Comparison of ENCODE assay signal across 19 mouse cellular contexts in the genomic region with DNA sequence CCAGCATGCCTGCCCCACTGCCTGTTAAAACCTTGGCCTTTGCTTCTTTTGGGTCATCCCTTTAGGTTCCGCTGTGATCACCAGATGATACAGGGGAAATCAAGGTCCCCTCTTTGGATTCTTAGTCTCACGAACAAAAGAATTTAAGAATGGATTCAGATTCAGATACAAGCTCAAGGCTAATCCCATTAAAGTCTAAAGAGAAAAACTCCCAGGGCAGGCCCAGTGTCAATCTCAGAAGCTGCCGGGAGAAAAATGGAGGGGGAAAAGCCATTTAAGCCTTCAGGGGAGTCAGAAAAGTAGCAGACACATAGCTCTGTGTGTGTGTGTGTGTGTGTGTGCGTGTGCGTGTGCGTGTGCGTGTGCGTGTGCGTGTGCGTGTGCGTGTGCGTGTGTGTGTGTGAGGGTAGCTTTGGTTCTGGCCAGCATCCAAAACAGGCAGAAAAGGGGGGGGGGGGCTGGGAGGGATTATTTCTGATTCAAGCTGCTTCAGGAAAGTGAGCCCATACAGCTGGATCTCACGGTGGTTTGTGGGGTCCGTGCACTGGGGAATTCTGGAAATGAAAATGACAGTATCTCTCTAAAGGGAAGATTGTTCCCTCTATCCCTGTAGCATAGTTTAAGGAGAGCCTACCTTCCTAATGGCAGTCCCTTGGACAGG. TPM values are rescaled to one million over a fixed set of nuclear protein-coding genes. Genes with fewer than 3 reads are reported as not detected.
A peak's percentile ranks its signal among the peaks of the same experiment; 100 is the strongest.
DNase-seq lines count a peak whose midpoint lies in the region; ATAC-seq lines count a peak whose summit lies in the region.
"Had no signal": no experiment of that assay in that cellular context is flagged by ENCODE, and none has a peak within 500 bp of the region (broad histone marks: within the 10 kb centered on the region; RNA-seq: fewer than 3 reads in every experiment).

No protein-coding gene starts in this region.

- no peaks in the 10 kb centered on the region for H3K9me3 ChIP-seq in kidney, embryonic 14.5 days (ENCODE audit: control insufficient read depth, low read length)
- no peaks in the 10 kb centered on the region for H3K9me3 ChIP-seq in midbrain, embryonic 11.5 days (ENCODE audit: control insufficient read depth, low read length)
- H3K9me3 ChIP-seq in midbrain, embryonic 15.5 days: no peaks in the 10 kb centered on the region
- H3K9me3 ChIP-seq in midbrain, embryonic 13.5 days: no peaks in the 10 kb centered on the region
- H3K9me3 ChIP-seq: embryonic facial prominence, embryonic 10.5 days; heart, embryonic 15.5 days; hindbrain, embryonic 13.5 days had no signal

- no peak overlapping the region for H3K4me2 ChIP-seq in kidney, embryonic 14.5 days (replicated peaks; ENCODE audit: low read depth, low read length)
- no peak overlapping the region for H3K4me2 ChIP-seq in midbrain, embryonic 11.5 days
- H3K4me2 ChIP-seq in midbrain, embryonic 15.5 days: no peak overlapping the region
- H3K4me2 ChIP-seq in midbrain, embryonic 13.5 days (replicated peaks): no peak overlapping the region
- H3K4me2 ChIP-seq: heart, embryonic 11.5 days; heart, embryonic 15.5 days; hindbrain, embryonic 13.5 days had no signal

- WGBS in kidney, embryonic 14.5 days: 79% methylated on average over 14 of the region's 14 CpGs
- WGBS in midbrain, embryonic 11.5 days: 49% methylated on average over 14 of the region's 14 CpGs
- 33% methylated on average over 12 of the region's 14 CpGs for WGBS in midbrain, embryonic 15.5 days
- WGBS in midbrain, embryonic 13.5 days: 38% methylated on average over 14 of the region's 14 CpGs

- no peak for ATAC-seq in kidney, embryonic 14.5 days (ENCODE audit: low FRiP score, low TSS enrichment)
- peak; percentile 65 for ATAC-seq in midbrain, embryonic 11.5 days (ENCODE audit: low FRiP score)
- no peak for ATAC-seq in midbrain, embryonic 15.5 days (replicated peaks)
- peak; percentile 24 for ATAC-seq in midbrain, embryonic 13.5 days
- ATAC-seq: forebrain, embryonic 16.5 days had no signal

- no peak overlapping the region for H3K4me3 ChIP-seq in kidney, embryonic 14.5 days (ENCODE audit: low read length)
- no peak overlapping the region for H3K4me3 ChIP-seq in midbrain, embryonic 11.5 days (ENCODE audit: low read depth, low read length)
- no peak overlapping the region for H3K4me3 ChIP-seq in midbrain, embryonic 15.5 days
- no peak overlapping the region for H3K4me3 ChIP-seq in midbrain, embryonic 13.5 days (replicated peaks)
- H3K4me3 ChIP-seq: embryonic facial prominence, embryonic 10.5 days; heart, adult 2 months; heart, embryonic 15.5 days; hindbrain, embryonic 13.5 days had no signal

- H3K36me3 ChIP-seq in kidney, embryonic 14.5 days (ENCODE audit: control insufficient read depth, insufficient read depth, low read length): no peaks in the 10 kb centered on the region
- no peaks in the 10 kb centered on the region for H3K36me3 ChIP-seq in midbrain, embryonic 11.5 days (ENCODE audit: control insufficient read depth, insufficient read depth, low read length)
- H3K36me3 ChIP-seq in midbrain, embryonic 15.5 days (replicated peaks): no peaks in the 10 kb centered on the region
- no peaks in the 10 kb centered on the region for H3K36me3 ChIP-seq in midbrain, embryonic 13.5 days
- H3K36me3 ChIP-seq: embryonic facial prominence, embryonic 10.5 days; heart, embryonic 15.5 days; hindbrain, embryonic 13.5 days had no signal

- H3K4me1 ChIP-seq in kidney, embryonic 14.5 days (ENCODE audit: control insufficient read depth, insufficient read depth, low read length): peaks cover 36% of the 10 kb centered on the region
- peaks cover 9% of the 10 kb centered on the region for H3K4me1 ChIP-seq in midbrain, embryonic 11.5 days (ENCODE audit: control insufficient read depth, insufficient read depth, low read length)
- H3K4me1 ChIP-seq in midbrain, embryonic 15.5 days: peaks cover 19% of the 10 kb centered on the region
- H3K4me1 ChIP-seq in midbrain, embryonic 13.5 days (replicated peaks): peaks cover 31% of the 10 kb centered on the region

- no peak for DNase-seq in kidney, postnatal 10 days
- peak; percentile 91 for DNase-seq in midbrain, embryonic 11.5 days (ENCODE audit: low spot score, missing footprints)
- DNase-seq in retina, postnatal 7 days (ENCODE audit: low read depth, low spot score): peak; percentile 57
- no peak for DNase-seq in ovary, postnatal 36 days (ENCODE audit: low spot score)
- DNase-seq: adrenal gland, adult 2 months; adrenal gland, postnatal 25 days; cerebellum, adult 2 months; cerebellum, postnatal 10 days; gastrocnemius, postnatal 14 days; heart, adult 2 months; heart, postnatal 14 days had no signal

- no peaks in the 10 kb centered on the region; the same call in 1 of the 2 replicates for H3K27me3 ChIP-seq in kidney, embryonic 14.5 days (ENCODE audit: control insufficient read depth, insufficient read depth, low read length)
- peaks cover 79% of the 10 kb centered on the region for H3K27me3 ChIP-seq in midbrain, embryonic 11.5 days (ENCODE audit: control insufficient read depth, insufficient read depth, low read length)
- peaks cover 35% of the 10 kb centered on the region for H3K27me3 ChIP-seq in midbrain, embryonic 15.5 days (replicated peaks)
- H3K27me3 ChIP-seq in midbrain, embryonic 13.5 days: peaks cover 82% of the 10 kb centered on the region

- peak overlapping the region; percentile 3; the same call in 1 of the 2 replicates for H3K27ac ChIP-seq in kidney, embryonic 14.5 days (ENCODE audit: low read depth, low read length)
- H3K27ac ChIP-seq in midbrain, embryonic 11.5 days (ENCODE audit: low read depth, low read length): no peak overlapping the region
- no peak overlapping the region for H3K27ac ChIP-seq in midbrain, embryonic 15.5 days
- peak overlapping the region; percentile 67 for H3K27ac ChIP-seq in midbrain, embryonic 13.5 days
- H3K27ac ChIP-seq: embryonic facial prominence, embryonic 10.5 days; heart, adult 2 months; heart, embryonic 15.5 days; hindbrain, embryonic 13.5 days had no signal

- H3K9ac ChIP-seq in kidney, embryonic 14.5 days (ENCODE audit: low read depth, low read length): no peak overlapping the region
- no peak overlapping the region for H3K9ac ChIP-seq in midbrain, embryonic 11.5 days (ENCODE audit: low read length)
- no peak overlapping the region for H3K9ac ChIP-seq in midbrain, embryonic 15.5 days
- H3K9ac ChIP-seq in midbrain, embryonic 13.5 days (replicated peaks): no peak overlapping the region
- H3K9ac ChIP-seq: heart, embryonic 15.5 days; hindbrain, embryonic 13.5 days had no signal

RNA-seq across cellular contexts. Expression of a gene that starts 8.8 kb away (rescaled TPM):
- polyA plus RNA-seq in kidney, embryonic 14.5 days (2014; fragmentation: Nextera tagmentation; extraction: Ambion mirVana): 6.3 and 12.4 TPM in 2 replicates
- polyA plus RNA-seq in midbrain, embryonic 11.5 days (2014; fragmentation: Nextera tagmentation; extraction: Ambion mirVana): 0.04 and 0.14 TPM in 2 replicates
- polyA plus RNA-seq in midbrain, embryonic 15.5 days (2015; fragmentation: Nextera tagmentation; extraction: Ambion mirVana): 2.2 and 3.2 TPM in 2 replicates
- polyA plus RNA-seq in midbrain, embryonic 13.5 days (2015; fragmentation: Nextera tagmentation; extraction: Ambion mirVana): 1.2 and 1.3 TPM in 2 replicates
- polyA plus RNA-seq: adrenal gland, adult 2 months; heart, adult 2 months had no signal

RNA-seq across cellular contexts. Expression of a gene that starts 52.5 kb away (rescaled TPM):
- polyA plus RNA-seq in kidney, embryonic 14.5 days (2014; fragmentation: Nextera tagmentation; extraction: Ambion mirVana): 1.1 and 1.9 TPM in 2 replicates
- 4.9 and 5.5 TPM in 2 replicates for polyA plus RNA-seq in midbrain, embryonic 11.5 days (2014; fragmentation: Nextera tagmentation; extraction: Ambion mirVana)
- polyA plus RNA-seq in midbrain, embryonic 15.5 days (2015; fragmentation: Nextera tagmentation; extraction: Ambion mirVana): 1.5 and 1.7 TPM in 2 replicates
- polyA plus RNA-seq in midbrain, embryonic 13.5 days (2015; fragmentation: Nextera tagmentation; extraction: Ambion mirVana): 1.6 and 1.9 TPM in 2 replicates
- polyA plus RNA-seq: heart, embryonic 11.5 days had no signal

Comparison
In these comparisons a context has a peak if more than half of its experiments do, and no peak if none do; other contexts are left out.
1. ATAC-seq: peak in midbrain, embryonic 11.5 days (single experiment) and midbrain, embryonic 13.5 days (single experiment); none in kidney, embryonic 14.5 days (single experiment) and midbrain, embryonic 15.5 days (single experiment).
2. H3K27ac ChIP-seq: peak in kidney, embryonic 14.5 days (single experiment) and midbrain, embryonic 13.5 days (single experiment); none in midbrain, embryonic 11.5 days (single experiment) and midbrain, embryonic 15.5 days (single experiment).
3. DNase-seq: peak in midbrain, embryonic 11.5 days (single experiment) and retina, postnatal 7 days (single experiment); none in kidney, postnatal 10 days (single experiment) and ovary, postnatal 36 days (single experiment).